Mouse (Mus musculus) midbrain, embryonic 15.5 days (tissue): ENCODE measurements around the gene Kif6. TPM values are rescaled to one million over a fixed set of nuclear protein-coding genes. Genes with fewer than 3 reads are reported as not detected.

Experiments used
- ATAC-seq: fragments of 200-750 bp; cut with Nextera tagmentation; replicated peaks from 2 replicates; pipeline ENCODE4 v1.8.0; 2017; ENCODE audit warnings: moderate TSS enrichment
- H3K27ac ChIP-seq: fragments of 300-500 bp; sonication (generic); 2 replicates; pipeline ENCODE4 v1.5.1; 2015; ENCODE audit warnings: mild to moderate bottlenecking, inconsistent platforms
- H3K27me3 ChIP-seq: fragments of 300-500 bp; sonication (generic); replicated peaks from 2 replicates; pipeline ENCODE4 v1.6.1; 2015; ENCODE audit warnings: inconsistent platforms
- H3K36me3 ChIP-seq: fragments of 300-500 bp; sonication (generic); replicated peaks from 2 replicates; pipeline ENCODE4 v1.6.1; 2015; ENCODE audit warnings: inconsistent platforms
- H3K4me1 ChIP-seq: fragments of 300-500 bp; sonication (generic); 2 replicates; pipeline ENCODE4 v1.6.1; 2015; ENCODE audit warnings: inconsistent platforms
- H3K4me2 ChIP-seq: fragments of 300-500 bp; sonication (generic); 2 replicates; pipeline ENCODE4 v1.6.1; 2015; ENCODE audit warnings: inconsistent platforms, mild to moderate bottlenecking, moderate library complexity
- H3K4me3 ChIP-seq: fragments of 300-500 bp; sonication (generic); 2 replicates; pipeline ENCODE4 v1.5.1; 2015; ENCODE audit warnings: mild to moderate bottlenecking, inconsistent platforms
- H3K9ac ChIP-seq: fragments of 300-500 bp; sonication (generic); 2 replicates; pipeline ENCODE4 v1.6.1; 2015; ENCODE audit warnings: mild to moderate bottlenecking, inconsistent platforms
- H3K9me3 ChIP-seq: fragments of 300-500 bp; sonication (generic); 2 replicates; pipeline ENCODE4 v1.6.1; 2016; ENCODE audit warnings: inconsistent platforms
- WGBS: fragments of 180-500 bp; shearing (Covaris S2); methylation state at CpG from one replicate; pipeline ENCODE4 v1.1.7; 2015; ENCODE audit warnings: mixed read lengths; 5-methylcytosine and 5-hydroxymethylcytosine counted together
- polyA plus RNA-seq: library from polyadenylated mRNA; unstranded; fragments of >200 nt; fragmentation: Nextera tagmentation; extraction: Ambion mirVana; gene quantifications from 2 replicates; pipeline ENCODE4 v1.2.1, GENCODE M21; 2015

Gene Kif6
- polyA plus RNA-seq, 1 experiment from 2014 or later = 2.8 TPM

DNA sequence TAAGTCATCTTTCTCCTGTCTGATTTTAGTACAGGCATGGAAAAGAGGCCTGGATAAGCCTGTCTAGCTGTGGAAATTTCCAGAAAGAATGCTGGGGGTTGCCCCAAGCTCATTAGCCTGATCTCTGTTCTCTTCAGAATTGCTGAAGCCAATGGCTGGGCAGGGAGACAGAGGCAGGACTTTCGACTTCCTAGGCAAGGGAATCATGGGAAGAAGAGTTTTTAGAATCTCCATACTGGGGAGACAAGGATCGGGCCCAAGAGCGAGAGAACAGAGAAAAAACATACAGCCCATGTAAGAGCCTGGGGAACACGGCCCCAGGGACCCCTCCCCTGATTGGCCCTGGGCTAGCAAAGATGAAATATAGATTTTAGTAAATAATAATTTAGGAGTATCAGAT lies 164.1 kb downstream of the Kif6 start:
- no peaks in the 10 kb centered on the region for H3K27me3 ChIP-seq
- H3K4me1 ChIP-seq = no peaks in the 10 kb centered on the region
- no peak for ATAC-seq
- no peak overlapping the region for H3K27ac ChIP-seq
- no peaks in the 10 kb centered on the region for H3K36me3 ChIP-seq
- no peak overlapping the region for H3K4me3 ChIP-seq
- H3K9ac ChIP-seq = no peak overlapping the region
- no peaks in the 10 kb centered on the region for H3K9me3 ChIP-seq
- H3K4me2 ChIP-seq = no peak overlapping the region
- 81% methylated on average over 4 of the region's 4 CpGs for WGBS

DNA sequence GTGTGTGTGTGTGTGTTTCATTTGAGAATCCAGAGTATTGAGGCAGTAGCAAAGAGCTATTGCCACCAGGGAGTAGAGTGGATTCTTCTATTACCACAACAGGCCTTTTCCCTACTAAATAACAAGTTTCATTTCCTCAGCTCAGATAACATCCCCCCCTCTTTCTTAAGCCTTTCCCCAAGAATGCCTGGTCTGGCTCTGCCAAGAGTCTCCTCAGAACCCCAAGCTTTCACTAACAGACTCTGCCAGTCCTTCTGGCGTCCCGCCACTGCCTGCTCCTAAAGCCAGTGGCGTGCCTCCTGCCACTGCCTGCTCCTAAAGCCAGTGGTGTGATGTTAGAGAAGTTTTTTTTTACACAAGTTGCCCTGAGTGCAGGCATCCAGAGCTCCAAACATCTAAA lies 164.6 kb downstream of the Kif6 start:
- Histone ChIP-seq H3K36me3 (no peaks in the 10 kb centered on the region), H3K27ac (no peak overlapping the region), H3K27me3 (no peaks in the 10 kb centered on the region), H3K4me2 (no peak overlapping the region), H3K4me1 (no peaks in the 10 kb centered on the region), H3K9me3 (no peaks in the 10 kb centered on the region), H3K9ac (no peak overlapping the region), H3K4me3 (no peak overlapping the region)
- ATAC-seq = no peak
- WGBS = 72% methylated on average over 3 of the region's 3 CpGs

DNA sequence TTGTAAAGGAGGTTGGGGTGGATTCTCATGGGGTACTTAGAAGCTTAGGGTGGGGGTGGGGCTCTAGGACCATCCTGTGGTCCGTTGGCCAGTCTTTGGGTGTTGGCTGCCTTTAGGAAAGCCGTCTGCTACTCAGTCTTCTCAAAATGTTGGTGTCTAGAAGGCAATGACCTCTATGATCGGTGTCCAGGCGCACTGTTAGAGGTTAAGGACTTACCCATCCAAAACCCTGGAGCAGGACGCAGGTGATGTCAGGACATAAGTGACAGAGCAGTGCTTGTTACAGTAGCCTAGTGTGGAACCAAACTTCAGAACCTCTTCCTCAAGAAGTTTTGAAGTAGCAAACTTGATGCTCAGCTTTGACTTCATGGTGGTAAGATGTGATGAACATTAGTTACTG lies 170.9 kb downstream of the Kif6 start:
- H3K27me3 ChIP-seq = no peaks in the 10 kb centered on the region
- H3K27ac ChIP-seq = no peak overlapping the region
- H3K9me3 ChIP-seq = no peaks in the 10 kb centered on the region
- no peak overlapping the region for H3K4me3 ChIP-seq
- H3K4me2 ChIP-seq = no peak overlapping the region
- WGBS = 90% methylated on average over 5 of the region's 5 CpGs
- no peaks in the 10 kb centered on the region for H3K36me3 ChIP-seq
- no peaks in the 10 kb centered on the region for H3K4me1 ChIP-seq
- ATAC-seq = no peak
- no peak overlapping the region for H3K9ac ChIP-seq

DNA sequence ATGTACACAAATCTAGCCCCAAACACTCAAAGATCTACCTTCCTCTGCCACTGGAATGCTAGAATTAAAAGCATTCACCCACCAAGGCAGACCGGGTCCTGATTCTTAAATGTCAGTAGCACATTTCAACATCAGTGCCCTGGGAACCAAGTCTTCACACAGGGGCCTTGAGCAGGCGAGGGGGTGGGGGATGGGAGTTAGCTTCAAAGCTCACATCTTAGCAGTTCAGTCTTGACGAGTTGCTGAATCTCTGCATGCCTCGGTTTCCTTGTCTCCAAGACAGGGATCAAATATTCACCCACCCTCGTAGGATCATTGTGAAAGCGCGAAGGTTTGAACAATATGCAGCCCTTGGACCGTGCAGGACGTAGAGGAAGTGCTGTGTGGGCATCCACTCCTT lies 172.4 kb downstream of the Kif6 start:
- no peak overlapping the region for H3K9ac ChIP-seq
- H3K4me3 ChIP-seq = no peak overlapping the region
- no peaks in the 10 kb centered on the region for H3K4me1 ChIP-seq
- no peaks in the 10 kb centered on the region for H3K9me3 ChIP-seq
- 53% methylated on average over 9 of the region's 9 CpGs for WGBS
- H3K27me3 ChIP-seq = no peaks in the 10 kb centered on the region
- H3K4me2 ChIP-seq = no peak overlapping the region
- no peak overlapping the region for H3K27ac ChIP-seq
- ATAC-seq = no peak
- no peaks in the 10 kb centered on the region for H3K36me3 ChIP-seq

DNA sequence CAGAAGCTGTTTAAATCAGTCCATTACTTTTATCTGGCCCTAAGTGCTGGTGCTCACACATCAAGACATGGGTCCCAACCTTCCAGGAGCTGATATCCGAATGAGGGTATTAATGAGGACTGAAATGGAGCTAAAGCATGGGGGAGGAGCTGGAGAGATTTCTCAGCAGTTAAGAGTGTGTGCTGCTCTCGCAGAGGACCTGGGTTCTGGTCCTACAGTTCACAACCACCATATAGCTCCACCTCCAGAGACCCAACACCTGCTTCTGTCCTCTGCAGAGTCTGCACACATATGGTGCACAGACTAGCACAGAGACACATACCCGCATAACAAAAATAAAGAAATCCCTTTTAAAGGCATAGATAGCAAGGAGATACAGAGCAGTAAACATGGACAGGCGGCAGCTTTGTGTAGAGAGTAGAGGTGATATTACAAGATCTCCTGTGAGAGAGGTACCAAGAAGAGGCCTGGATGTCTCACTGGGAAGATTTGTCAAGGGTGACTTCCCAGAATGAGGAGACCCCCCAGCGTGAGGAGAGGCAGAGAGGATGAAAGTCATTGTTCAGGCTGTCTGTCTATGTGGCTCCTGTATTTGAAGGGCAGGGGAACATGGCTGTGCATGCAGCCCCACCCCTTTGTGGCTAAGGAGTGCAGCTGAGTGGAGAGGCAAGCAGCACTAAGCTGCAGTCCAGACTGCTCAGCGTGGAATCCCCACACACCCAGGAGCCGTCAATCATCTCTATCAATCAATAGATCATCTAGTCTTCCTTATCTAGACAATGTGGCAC lies 173.4 kb downstream of the Kif6 start:
- WGBS = 63% methylated on average over 7 of the region's 7 CpGs
- no peak overlapping the region for H3K4me2 ChIP-seq
- no peaks in the 10 kb centered on the region for H3K36me3 ChIP-seq
- H3K9me3 ChIP-seq = no peaks in the 10 kb centered on the region
- no peak for ATAC-seq
- no peak overlapping the region for H3K27ac ChIP-seq
- no peaks in the 10 kb centered on the region for H3K27me3 ChIP-seq
- no peak overlapping the region for H3K4me3 ChIP-seq
- H3K4me1 ChIP-seq = no peaks in the 10 kb centered on the region
- H3K9ac ChIP-seq = no peak overlapping the region

DNA sequence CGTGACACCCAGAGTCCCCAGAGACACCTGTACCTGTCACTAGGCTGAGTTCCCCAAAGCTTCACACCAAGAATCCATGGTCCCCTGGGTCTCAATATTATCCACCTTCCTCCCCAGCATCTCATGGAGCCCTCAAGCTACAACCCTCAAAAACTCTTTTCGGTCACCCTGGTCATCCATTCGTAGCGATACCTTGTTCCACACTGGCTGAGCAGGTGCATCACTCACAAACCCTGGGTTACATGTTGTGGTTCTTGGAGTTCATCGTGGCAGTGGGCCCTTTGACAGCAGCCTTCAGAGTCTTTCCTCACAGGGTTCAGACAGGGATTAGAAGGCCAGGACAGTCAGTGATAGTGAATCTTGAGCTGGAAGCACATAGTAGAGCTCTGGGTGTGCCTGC lies 176.6 kb downstream of the Kif6 start:
- no peak for ATAC-seq
- WGBS = 94% methylated on average over 5 of the region's 5 CpGs
- Histone ChIP-seq H3K9ac (no peak overlapping the region), H3K4me1 (no peaks in the 10 kb centered on the region), H3K27me3 (no peaks in the 10 kb centered on the region), H3K4me3 (no peak overlapping the region), H3K27ac (no peak overlapping the region), H3K36me3 (no peaks in the 10 kb centered on the region), H3K4me2 (no peak overlapping the region), H3K9me3 (no peaks in the 10 kb centered on the region)

DNA sequence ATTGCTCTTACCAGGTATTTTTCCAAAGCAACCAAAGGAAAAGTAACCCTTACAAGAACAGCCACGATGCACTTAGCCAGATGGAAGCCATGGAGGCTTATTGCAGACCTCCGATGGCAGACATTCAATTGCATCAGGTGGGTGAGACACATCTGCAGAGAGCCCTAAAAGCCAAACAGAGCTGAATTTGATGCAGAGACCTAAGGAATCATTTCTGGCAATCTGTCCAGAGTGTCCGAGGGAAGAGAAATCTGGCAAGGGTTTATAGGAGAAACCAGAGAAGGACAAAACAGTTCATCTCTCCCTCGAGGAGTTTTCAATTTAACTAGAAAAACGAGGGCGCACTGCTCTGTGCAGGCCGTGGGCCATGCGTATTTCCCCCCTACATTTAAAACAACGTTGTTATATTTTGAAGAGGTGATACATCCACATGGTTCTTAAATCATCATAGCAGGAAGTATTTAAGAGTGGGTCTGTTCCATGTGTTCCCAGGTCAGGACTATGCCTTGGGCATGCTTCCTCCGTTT lies 177.3 kb downstream of the Kif6 start:
- no peak overlapping the region for H3K4me2 ChIP-seq
- H3K4me3 ChIP-seq = no peak overlapping the region
- H3K9ac ChIP-seq = no peak overlapping the region
- no peaks in the 10 kb centered on the region for H3K27me3 ChIP-seq
- ATAC-seq = no peak
- H3K27ac ChIP-seq = no peak overlapping the region
- H3K4me1 ChIP-seq = no peaks in the 10 kb centered on the region
- WGBS = 89% methylated on average over 10 of the region's 10 CpGs
- H3K9me3 ChIP-seq = no peaks in the 10 kb centered on the region
- no peaks in the 10 kb centered on the region for H3K36me3 ChIP-seq

DNA sequence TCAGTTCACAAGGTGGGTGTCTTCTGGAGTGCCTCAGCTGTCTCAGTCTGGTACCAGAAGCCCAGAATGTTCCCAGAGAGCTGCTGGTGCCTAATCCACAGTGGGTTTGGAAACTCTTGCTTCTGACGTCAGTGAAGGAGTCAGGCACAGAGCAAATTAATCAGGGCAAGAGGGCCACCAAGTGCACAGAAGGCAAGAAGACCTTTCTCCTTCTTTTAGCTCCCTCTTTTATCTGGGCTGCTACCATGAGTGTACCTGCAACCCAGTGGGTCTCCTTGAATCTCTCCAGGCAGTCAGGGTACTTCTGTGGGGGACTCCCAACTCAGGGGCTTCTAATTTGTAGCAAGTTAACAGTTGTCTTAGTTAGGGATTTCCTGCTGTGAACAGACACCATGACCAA lies 178.0 kb downstream of the Kif6 start:
- Histone ChIP-seq H3K4me1 (no peaks in the 10 kb centered on the region), H3K9me3 (no peaks in the 10 kb centered on the region), H3K27ac (no peak overlapping the region), H3K4me3 (no peak overlapping the region), H3K27me3 (no peaks in the 10 kb centered on the region), H3K36me3 (no peaks in the 10 kb centered on the region), H3K9ac (no peak overlapping the region), H3K4me2 (no peak overlapping the region)
- ATAC-seq = no peak
- WGBS = 97% methylated on average over 1 of the region's 1 CpGs

DNA sequence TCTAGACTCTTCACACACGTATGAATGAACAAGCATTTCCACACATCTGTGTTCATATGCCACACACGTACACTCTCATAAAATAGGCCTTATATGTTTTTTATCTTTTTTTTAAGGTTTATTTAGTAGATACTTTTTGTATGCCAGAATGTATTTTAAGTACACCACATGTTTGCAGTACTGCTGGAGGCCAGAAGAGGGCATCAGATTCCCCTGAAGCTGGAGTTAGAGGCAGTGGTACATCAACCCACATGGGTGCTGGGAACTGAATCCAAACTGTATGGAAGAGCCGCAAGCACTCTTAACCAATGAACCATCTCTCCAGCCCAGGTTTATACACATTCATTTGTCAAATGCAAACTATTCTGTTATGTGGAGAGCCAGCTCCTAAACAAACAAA lies 179.0 kb downstream of the Kif6 start:
- 96% methylated on average over 3 of the region's 3 CpGs for WGBS
- H3K9ac ChIP-seq = no peak overlapping the region
- ATAC-seq = no peak
- no peak overlapping the region for H3K4me2 ChIP-seq
- no peak overlapping the region for H3K27ac ChIP-seq
- H3K9me3 ChIP-seq = no peaks in the 10 kb centered on the region
- H3K36me3 ChIP-seq = no peaks in the 10 kb centered on the region
- H3K27me3 ChIP-seq = no peaks in the 10 kb centered on the region
- no peak overlapping the region for H3K4me3 ChIP-seq
- no peaks in the 10 kb centered on the region for H3K4me1 ChIP-seq

DNA sequence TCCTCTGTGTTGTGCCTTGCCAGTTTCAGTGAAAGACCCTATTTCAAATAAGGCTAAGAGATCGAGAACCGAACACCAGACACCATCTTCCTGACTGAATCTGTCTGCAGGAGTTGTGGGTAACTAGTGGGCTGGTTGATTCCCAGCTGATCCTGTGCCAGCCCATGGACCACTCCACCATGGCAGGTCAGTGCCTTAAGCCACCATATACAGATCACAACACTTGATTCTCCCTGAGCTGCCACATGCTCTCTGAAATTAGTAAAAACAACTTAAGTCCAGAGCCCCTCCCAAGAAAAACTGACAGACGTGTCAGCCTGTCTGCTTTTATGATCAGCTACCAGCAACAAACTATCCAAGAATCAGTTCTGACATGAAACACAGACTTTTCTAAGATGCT lies 180.3 kb downstream of the Kif6 start:
- Histone ChIP-seq H3K27me3 (no peaks in the 10 kb centered on the region), H3K9me3 (no peaks in the 10 kb centered on the region), H3K9ac (no peak overlapping the region), H3K4me1 (no peaks in the 10 kb centered on the region), H3K4me3 (no peak overlapping the region), H3K4me2 (no peak overlapping the region), H3K27ac (no peak overlapping the region), H3K36me3 (no peaks in the 10 kb centered on the region)
- ATAC-seq = no peak
- WGBS = 89% methylated on average over 3 of the region's 3 CpGs

DNA sequence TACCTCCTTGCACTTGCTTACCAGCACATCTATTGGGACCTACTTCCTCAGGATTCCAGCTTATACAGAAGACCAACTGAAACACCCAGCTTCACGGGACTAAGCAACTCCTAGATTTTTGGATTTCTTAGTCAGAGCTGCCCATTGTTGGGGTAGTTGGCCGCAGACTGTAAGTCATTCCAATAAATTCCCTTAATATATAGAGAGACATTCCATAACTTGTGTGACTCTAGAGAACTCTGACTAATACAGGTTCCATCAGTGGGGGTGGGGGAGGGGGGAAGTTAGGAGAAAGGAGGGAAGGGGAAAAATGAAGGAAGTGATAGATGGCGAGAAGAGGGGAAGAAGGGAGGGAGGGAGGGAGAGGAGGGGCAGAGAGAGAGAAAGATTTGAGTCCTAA lies 181.2 kb downstream of the Kif6 start:
- H3K27ac ChIP-seq = no peak overlapping the region
- no peak overlapping the region for H3K4me3 ChIP-seq
- no peak overlapping the region for H3K9ac ChIP-seq
- H3K4me2 ChIP-seq = no peak overlapping the region
- 76% methylated on average over 3 of the region's 3 CpGs for WGBS
- no peaks in the 10 kb centered on the region for H3K9me3 ChIP-seq
- H3K36me3 ChIP-seq = no peaks in the 10 kb centered on the region
- H3K27me3 ChIP-seq = no peaks in the 10 kb centered on the region
- no peak for ATAC-seq
- H3K4me1 ChIP-seq = no peaks in the 10 kb centered on the region

DNA sequence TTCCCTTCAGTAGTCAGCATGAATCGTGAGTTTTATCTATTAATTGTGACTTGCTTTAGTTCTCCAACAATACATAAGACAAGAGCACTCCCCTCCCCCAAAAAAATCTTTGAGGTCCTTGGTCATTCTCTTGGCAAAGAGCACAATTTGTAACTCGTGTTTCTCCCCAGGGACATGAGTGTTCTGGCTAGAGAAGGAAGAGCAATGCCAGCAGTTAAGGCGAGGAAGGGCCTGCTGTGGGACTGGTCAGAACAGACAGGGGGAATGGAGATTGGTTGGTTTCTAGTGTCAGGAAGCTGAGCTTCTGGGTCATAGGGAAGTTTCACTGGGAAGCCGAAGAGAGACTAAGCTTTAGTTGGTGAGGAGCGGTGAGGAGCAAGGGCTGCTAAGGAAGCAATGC lies 184.2 kb downstream of the Kif6 start:
- Histone ChIP-seq H3K9me3 (no peaks in the 10 kb centered on the region), H3K27me3 (no peaks in the 10 kb centered on the region), H3K4me3 (no peak overlapping the region), H3K27ac (no peak overlapping the region), H3K4me1 (no peaks in the 10 kb centered on the region), H3K36me3 (no peaks in the 10 kb centered on the region), H3K4me2 (no peak overlapping the region), H3K9ac (no peak overlapping the region)
- no peak for ATAC-seq
- 80% methylated on average over 5 of the region's 5 CpGs for WGBS

DNA sequence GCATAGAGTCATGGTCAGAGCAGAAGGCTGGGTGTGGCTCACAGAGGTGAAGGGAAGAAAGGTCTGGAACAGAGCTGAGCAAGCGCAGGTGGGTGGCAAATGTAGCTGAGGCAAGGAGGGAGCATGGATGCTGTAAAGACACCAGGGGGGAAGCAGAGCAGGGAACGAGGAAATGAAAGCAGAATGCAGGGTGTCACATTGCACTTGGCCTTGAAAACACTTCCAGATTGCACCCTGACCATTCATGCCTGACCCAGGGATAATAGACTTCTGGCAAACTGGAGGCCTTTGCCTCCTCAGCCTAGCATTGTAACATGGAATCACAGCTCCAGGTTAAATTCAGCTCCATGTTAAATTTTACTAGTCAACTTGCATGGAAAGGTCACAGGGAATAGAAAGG lies 185.2 kb downstream of the Kif6 start:
- no peaks in the 10 kb centered on the region for H3K4me1 ChIP-seq
- no peak for ATAC-seq

More for the DNA sequence above, 185.2 kb downstream of the Kif6 start:
- Histone ChIP-seq H3K4me2 (no peak overlapping the region), H3K9me3 (no peaks in the 10 kb centered on the region), H3K27ac (no peak overlapping the region), H3K9ac (no peak overlapping the region), H3K27me3 (no peaks in the 10 kb centered on the region), H3K36me3 (no peaks in the 10 kb centered on the region), H3K4me3 (no peak overlapping the region)
- 56% methylated on average over 2 of the region's 2 CpGs for WGBS
